Mouse (Mus musculus) adrenal gland, postnatal 36 days (tissue): Measurements from ENCODE around the gene Rap1gap. TPM values are rescaled to one million over a fixed set of nuclear protein-coding genes. Genes with fewer than 3 reads are reported as not detected.

ENCODE experiments used
- DNase-seq, 2 experiments: peaks; one replicate each; pipeline ENCODE4 v3.0.0; 2021; ENCODE audit warnings: mixed read lengths in 1 of 2
- total RNA-seq, 2 experiments: library from RNA; stranded (reverse); gene quantifications; 2 replicates each; pipeline ENCODE4 v1.2.3; 2021

Rap1gap gene
- total RNA-seq, 2 experiments from 2014 or later: 102 to 123 TPM

DNA sequence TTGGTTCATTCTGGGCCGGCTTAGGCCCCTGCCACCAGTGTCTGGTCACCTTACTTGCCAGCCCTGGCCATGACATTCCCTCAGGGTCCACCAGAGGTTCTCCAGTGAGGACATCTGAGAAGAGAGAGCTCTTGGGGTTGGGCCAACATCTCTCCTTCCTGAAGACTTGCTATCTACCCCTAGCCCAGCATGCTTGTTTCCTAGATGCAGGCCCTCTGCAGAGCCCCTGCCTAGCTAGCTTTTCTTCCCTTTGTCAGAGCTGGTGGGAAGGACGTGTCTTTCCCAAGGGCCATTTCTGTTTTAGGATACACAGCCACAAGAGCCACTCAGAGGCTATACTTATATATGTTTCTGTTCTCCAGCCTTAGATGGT, 3.5 kb upstream of the Rap1gap start:
- no peak for DNase-seq

DNA sequence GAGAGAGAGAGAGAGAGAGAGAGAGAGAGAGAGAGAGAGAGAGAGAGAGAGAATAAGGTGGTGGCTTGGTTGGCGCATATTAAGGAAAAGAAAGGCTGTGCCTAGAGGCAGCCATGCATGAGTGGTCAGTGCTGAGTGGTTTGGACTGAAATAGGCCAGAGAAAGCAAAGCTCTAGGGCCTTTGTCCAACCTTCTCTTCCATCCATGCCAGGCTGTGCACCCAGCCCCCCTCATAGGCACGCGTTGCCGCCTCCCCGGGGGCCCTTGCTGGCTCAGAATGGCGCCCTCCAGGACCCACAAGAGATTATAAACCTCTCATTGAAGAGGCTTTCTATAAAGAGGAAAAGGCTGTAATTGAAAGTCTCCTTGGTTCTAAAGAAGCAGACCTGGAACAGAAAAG, 3.0 kb upstream of the Rap1gap start:
- DNase-seq: no peak

DNA sequence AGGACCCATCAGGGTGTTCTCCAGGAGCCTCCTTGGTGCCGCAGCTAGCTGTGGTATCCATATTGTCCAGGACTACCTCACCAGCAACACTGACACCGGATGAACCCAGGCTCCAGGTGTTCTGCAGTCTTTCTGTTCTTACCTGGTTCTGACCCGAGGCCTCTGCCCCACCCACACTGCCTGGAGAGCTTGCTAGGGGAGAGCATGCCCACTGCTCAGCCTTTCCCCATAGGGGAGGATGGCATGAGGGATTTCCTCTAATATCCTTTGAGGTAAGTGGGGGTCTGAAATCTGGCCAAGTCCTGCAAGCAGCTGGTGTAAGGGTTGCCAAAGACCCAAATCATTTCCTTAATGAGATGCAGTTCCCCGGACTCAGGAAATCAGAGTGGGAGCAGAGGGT, 1.0 kb upstream of the Rap1gap start:
- DNase-seq: no peak

DNA sequence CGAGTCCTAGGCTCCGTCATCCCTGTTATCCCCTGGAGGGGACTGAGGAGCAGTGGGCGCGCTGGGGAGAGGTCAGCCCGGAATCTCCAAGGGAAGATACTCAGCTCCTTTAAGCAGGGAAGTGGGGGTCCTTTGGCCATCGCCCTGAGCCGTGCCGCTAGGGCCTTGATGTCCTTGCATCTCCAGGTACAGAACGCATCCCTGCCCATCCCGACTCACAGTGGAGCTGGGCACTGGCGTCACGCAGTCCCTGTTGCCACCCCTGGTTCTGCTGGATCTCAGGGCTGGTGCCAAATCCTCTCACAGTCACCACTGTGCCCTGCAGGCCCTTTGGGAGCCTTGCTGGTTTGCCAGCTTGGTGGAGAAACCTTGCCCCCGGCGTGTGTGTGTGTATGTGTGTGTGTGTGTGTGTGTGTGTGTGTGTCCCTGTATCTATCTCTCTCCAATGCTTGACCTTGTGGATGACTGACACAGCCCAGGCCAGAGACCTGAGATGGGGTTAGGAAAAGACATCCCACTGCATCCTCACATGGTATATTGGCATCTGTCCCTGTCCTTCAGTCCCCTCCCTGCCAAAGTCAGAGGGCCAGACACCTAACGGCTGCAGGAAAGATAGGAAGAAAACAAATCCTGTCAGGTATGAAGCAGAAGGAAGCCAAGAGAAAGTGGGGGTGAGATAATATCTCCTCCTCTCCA, 602 bp downstream of the Rap1gap start:
- peak; percentile 52 to 67 for DNase-seq

DNA sequence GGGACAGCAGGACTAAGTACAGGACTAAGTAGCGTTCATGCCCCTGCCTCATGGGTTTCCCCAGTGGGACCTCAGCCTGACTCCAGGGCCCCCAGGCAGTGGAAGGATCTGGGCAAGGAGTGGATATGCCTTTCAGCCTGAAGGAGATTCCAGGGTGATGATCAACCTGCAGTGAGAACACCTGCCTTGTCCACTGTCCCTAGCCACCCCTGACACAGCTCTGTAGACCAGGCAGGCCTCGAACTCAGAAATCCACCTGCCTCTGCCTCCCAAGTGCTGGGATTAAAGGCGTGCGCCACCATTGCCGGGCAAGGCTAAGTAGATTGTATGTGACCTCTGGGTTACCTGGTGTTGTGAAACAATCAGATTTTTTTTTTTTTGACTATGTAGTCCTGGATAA, 1.3 kb downstream of the Rap1gap start:
- no peak for DNase-seq

DNA sequence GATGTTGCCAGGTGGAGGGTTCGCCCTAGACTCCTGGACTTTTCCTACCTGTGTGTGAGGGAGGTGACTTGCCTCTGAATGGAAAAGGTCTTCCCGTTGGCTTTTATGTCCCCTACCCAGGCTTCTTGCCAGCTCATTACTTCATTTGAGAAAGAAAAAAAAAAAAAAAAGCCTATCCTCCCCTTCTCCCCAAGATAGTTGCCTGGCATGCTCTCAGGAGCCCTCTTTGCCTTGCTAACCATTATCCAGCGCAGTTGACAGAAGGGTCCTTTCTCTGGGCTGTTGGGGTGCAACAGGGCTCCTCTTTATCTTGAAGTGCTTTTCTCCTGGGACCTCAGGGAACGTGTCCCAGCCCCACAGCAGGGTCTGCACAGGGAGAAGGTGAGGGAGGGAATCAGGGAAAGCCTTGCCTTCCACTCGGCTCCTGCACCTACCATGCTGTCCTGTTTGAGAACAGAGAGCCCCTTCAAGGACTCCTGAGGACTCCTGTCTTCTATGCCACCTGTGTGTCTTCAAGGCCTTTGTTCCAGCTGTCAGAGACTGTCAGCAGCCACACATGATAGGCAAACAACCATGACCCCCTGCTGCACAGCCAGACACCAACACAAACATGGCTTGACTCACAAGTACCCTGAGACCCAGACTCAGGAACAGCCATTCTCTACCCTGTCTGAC, 1.9 kb downstream of the Rap1gap start:
- no peak for DNase-seq

DNA sequence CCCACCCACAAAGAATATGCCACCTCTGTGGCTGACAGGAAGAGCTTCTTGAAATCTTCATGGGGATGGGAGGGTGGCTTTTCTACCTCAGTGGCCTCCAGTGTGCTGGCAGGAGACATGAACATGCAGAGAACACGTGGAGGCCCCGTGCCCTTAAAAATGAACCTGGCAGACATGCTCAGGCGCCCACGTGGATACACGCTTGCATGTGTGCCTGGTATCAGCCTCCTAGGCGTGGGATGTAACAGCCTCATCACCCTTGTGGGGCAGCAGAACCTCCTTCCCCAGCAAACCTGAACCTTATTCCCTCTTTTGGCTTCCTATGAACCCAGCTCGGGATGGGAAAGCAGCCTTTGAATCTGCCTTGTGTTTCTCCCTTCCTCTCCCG, 2.4 kb downstream of the Rap1gap start:
- no peak for DNase-seq

DNA sequence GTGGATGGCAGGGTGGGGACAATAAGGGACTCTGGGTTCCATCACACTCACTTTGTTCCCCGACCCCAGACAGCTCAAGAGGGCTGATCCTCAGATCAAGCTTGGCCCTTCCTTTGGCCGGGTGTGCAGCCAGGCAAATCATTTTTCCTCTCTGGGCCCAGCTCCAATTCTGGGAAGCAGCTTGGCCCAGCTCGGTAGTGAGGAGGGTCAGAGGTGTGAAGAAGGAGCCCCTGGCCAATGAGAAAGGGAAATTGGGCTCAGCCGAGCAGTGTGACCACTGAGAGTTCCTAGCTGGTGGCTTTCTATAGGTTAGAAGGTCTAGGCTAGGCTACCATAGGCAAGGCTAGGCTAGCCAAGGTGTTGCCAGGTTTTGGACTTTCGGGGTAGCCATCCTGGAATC, 3.2 kb downstream of the Rap1gap start:
- no peak for DNase-seq

DNA sequence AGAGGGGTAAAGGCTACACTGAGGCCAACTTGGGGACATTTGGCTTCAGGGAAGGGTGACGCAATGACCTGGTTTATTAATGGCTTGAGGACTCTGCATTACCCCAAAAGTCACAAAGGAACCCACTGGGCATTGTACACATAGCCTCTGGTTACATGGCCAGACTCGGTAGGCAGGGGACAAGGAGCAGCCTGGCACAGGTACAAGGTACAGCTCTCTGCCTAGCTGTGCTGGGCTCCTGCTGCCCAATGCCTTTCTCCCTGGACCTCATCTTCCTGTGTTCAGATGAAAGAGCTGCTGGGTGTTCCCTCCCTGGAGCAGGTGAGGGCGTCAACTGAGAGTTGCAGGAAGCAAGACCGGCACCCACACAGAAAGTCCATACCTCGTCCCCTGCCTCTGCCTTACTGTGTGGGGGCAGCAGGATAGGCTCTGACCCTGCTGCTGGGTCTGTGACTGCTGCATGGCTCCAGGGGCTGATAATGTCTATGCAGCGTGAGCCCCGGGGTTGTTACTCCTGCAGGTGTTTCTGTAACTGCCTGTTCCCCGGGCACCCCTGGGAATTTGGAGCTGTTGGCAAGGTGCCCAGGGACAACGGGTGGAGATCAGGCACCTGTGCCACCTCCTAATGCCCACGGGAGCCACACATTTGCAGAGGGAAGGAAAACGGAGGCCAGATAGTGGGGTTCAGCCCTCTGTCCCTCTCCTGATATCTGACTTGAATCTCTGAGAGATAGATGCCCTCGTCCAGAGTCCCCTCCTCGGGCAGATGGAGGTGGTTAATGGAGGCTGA, 7.4 kb downstream of the Rap1gap start:
- DNase-seq: no peak

DNA sequence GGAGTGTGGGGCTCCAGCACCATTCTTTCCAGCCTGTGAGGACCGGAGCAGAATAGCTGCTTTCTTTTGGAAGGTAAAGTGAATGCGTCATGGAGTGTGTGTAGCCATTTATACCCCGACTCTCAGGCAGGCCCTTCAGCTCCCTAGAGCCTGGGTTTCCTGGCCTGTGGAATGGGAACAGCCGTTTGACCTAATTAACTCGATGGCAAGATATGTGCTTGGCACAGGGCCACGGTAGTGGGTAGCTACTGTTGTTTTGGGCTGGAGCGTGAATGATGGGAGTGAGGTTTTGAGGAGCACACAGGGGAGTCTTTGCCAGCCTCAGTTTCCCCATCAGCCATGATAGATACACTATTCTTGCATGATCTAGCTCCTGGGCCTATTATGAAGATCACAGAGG, 11.0 kb downstream of the Rap1gap start:
- DNase-seq: no peak

DNA sequence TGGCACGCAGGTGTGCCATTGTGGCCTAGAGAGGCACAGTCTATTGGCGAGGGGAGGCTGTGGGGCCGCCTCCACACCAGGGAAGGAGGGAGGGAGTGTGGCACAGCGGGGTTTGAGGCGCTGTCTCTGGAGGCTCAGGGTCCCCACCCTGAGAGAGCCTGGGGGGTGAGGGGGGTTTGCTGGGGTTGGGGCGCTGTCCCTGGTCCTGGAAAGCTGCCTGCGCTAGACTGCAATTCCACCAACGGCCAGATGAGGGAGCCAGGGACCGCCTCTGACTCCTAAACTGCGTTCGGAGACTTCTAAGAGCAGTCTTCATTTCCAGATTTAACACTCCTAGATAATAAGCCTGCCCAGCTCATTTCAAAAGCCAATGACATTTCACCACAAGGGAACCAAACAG, 11.5 kb downstream of the Rap1gap start:
- DNase-seq: peak; percentile 81

DNA sequence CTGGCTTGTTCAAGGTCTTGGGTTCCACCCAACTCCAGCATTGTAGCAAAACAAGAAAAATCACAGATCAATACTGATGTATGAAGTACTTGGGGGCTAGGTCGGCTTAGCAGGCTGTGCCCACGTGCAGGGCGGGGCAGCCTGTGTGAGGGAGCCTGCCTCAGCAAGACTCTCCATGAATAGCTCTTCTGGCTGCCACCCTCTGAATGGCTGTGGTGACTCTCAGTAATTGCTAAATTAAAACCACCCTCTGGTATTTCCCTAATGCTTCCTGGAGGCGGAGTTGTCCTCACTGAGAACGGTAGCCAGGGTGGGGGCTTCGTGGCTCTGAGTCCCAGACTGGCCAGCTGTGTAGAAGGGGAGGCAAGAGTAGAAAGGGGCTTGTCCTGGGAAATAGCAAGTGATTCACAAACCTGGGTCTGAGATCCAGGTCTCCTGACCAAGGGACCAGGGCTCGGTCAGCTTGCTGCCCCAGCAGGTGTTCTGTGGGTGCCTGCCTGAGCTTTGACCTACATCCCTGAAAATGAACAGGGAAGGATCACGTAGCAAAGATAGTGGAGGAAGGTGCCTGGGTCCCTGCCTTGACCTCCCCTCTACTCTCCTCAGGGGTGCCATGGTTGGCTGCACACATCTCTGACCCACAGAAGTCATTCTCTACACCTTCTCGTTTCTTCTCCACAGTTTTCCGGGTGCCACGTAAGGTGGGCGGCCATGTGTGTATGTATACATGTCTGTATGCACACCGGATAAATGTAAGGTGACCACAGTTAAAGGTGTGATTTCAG, 12.4 kb downstream of the Rap1gap start:
- DNase-seq: no peak

DNA sequence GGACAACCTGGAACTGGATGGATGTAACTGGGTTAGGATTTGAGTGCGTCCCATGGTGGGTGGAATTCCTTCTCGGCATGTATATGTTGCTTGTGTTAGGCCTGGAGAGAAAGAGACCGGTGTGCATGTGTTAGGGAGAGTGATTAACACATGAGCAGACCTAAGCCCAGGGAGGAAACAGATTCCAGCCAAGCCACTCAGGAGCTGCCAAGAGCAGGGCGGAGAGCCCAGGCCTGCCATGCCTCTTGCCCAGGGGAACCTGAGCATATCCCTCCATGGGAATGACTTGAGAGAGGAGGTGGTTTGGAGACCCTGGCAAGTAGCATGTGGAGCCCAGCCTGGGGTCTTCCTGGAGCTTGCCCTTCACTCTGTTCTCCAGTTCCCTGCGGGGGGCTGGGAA, 13.4 kb downstream of the Rap1gap start:
- peak in 1 of 2 experiments; percentile 47 for DNase-seq

DNA sequence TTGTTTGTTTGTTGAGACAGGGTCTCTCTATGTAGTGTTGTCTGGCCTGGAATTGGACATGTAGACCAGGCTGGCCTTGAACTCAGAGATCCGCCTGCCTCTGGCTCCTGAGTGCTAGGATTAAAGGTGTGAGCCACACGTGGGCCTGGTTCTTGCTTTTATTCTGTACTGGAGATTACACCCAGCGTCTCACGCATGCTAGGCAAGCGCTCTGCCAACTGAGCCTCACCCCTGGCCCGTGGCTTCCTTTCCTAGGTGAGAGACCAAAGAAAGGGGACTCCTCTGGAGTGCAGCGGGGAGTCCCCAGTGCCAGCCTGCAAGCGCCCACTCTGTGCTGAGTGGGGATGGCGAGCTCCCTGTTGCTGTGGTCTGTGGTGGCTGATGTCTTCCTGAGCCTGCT, 14.0 kb downstream of the Rap1gap start:
- no peak for DNase-seq

DNA sequence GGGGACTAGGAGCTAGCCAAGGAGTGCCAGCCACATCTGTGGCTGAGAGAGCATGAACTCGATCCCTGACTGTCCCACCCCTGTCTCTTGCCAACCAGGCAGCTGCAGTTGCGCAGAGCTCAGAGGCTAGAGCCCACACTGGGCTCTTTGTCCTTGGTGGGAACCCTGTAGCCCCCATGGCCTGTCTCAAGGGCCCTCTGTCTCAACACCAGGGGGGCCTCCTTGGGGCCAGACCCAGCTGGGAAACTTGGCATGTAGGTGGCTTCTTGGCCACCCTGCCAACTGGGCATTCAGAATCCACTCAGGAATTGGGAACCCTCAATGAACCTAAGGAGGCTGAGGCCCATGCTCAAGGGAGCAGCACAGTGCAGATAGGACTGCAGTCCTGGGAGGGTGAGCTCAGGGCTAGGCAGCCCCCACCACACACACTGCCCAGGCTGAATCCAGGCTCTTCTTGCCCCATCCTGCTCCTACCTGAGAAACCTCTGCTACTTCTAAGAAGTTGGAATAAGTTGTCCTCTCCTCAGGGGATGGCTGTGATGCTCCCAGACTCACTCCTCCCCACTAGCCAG, 15.5 kb downstream of the Rap1gap start:
- DNase-seq: no peak

DNA sequence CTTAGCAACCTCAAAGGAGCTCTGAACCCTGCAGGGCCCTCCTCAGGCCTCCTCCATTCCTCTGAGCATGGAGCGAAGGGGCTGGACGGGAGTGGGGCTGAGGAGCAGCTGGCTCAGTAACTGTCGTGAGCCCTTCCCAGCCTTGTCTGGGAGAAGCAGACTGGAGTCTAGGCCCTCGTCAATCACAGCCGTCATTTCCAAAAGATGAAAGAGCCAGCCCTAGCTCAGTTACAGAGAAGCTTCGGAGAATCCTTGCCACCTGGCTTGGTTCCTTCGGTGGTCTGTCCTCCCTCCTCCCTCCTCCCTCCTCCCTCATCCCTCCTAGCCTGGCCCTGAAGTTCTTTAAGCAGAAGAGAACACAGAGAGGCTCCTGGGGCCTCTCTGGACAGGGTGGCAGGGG, 16.2 kb downstream of the Rap1gap start:
- DNase-seq: no peak

DNA sequence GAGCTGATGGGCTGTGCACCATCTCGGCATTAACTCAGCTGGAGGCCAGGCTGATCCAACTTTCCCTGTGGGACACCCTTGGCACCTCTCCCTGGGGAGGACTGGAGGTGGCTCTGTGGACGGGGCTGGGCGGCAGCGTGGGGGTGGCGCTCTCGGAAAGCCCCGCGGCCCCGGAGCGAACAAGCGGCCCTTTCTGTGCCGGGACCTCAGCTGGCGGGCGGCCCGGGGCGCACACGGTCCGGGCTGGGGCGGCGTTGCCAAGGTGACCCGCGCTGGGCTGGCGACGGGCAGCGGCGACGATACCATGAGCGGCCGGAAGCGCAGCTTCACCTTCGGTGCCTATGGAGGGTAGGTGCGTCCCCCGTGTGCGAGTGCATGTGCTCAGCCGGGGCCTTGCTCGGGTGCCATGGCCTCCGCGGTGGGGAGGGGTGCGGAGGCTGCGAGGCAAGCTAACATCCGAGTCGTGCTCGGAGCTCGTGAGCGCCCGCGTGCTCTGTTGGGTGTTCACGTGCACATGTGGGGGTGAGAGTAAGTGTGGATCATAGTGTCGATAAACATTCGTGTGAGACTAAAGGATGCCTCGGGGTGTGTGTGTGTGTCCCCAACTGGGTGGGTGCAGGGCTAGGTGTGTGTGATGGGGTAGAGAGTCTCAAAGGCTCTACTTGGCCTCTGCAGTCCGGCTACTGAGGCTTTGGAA, 17.0 kb downstream of the Rap1gap start:
- DNase-seq: peak; percentile 62 to 76

DNA sequence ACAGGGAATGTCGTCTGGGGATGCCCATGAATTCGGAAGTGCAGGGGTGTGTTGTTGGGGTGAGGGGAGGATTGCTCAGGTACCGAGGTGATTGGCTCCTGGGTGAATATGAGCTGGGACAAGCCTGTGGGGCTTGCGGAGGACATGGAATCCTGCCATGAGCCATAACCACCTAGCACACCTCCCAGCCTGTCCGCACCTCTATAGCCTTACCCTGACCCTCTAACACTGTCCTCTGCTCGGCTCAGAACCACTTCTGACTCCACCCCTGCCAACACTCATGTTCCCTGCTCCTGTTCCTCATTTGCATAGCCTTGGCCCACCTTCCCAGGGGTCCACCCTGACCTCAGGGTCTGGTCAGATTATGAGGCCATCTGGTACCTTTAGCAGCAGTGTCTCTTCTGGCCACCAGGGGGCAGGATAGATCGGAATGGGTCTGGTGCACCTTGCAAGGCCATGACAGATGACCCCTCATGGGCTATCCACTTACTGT, 18.5 kb downstream of the Rap1gap start:
- peak; percentile 52 to 65 for DNase-seq

DNA sequence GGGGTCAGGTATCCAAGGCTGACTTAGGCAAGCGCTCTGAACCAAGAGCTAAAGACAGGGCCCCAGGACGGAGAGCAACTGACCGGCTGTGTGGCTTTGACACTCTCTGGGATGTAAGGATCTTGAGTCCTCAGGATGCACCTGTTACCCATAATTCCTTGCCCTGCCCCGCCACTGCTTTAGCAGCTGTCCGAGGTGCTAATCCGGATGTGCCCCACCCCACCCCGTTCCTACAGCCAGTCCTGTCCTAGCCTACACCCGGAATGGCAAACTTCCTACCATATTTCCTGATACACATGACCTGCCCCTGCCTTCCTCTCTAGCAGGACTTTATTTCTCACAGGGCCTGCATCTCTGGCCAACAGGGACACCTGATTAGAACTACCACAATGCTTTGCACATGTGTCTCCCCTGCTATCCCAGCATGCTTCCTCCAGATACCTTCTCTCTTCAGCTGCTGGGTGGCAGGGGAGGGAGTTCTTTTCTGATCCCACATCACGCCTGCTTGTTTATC, 20.4 kb downstream of the Rap1gap start:
- no peak for DNase-seq

DNA sequence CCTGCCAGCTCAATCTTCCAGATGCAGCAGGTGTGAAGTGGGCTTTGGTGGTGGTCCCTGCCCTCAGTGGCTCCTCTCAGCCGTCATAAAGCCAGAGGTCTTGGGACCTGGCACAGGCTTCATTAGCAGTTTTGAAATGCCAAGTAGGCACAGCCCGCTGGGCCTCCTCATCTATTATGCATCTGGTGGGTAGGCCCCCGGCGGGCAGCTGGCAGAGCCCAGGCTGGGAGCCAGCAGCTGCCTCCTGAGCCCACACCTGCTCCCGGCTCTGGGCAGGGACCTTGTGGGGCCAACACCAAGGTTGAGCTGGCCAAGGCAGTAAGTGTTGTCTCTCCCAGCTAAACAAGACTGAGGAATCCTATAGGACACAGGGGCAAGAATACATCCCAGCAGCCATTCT, 21.8 kb downstream of the Rap1gap start:
- no peak for DNase-seq

DNA sequence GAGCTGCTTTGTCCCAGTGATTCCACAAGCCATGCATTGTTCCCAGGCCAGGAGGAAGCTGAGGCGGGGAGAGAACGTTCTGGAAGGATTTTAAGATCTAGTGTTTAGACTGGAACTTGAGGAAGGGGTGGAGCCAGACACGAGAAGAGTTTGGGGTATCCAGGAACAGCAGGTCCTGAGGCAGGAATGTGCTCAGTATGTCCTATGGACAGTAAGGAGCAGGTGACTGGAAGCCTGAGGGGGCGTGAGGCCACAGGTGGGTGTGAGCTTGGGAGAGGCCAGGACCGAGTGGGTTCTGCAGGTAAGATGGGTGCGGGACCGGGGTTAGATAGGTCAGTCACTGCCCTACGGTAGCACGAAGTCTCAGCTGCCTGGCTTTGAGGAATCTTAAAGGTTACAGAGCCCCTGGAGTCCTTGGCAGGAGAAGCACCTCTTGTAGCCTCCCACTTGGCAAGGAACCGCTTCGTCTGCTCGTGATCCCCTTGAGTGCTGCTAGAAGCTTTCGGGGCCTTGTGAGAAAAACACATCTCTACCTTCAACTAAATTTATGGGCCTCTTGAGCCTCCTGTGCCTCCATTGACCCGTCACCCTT, 22.8 kb downstream of the Rap1gap start:
- DNase-seq: no peak
